Mouse (Mus musculus): Measurements from ENCODE around the gene Grm4. TPM values are rescaled to one million over a fixed set of nuclear protein-coding genes. Genes with fewer than 3 reads are reported as not detected.
A peak's percentile ranks its signal among the peaks of the same experiment; 100 is the strongest.

The Grm4 gene
- polyA plus RNA-seq, 1 experiment from 2014 or later, result 1.3 TPM

GRCm38 (mm10) chr17:27545991-27546390 is 24.8 kb upstream of the Grm4 start:
- Histone ChIP-seq H3K4me3 (ENCODE audit: low read depth, low read length) (no peak overlapping the region), H3K9ac (ENCODE audit: low read length) (no peak overlapping the region), H3K4me2 (ENCODE audit: low read depth, low read length, severe bottlenecking) (no peak overlapping the region), H3K36me3 (ENCODE audit: control insufficient read depth, insufficient read depth, low read length) (no peaks in the 10 kb centered on the region), H3K27me3 (ENCODE audit: control insufficient read depth, insufficient read depth, low read length) (no peaks in the 10 kb centered on the region), H3K9me3 (ENCODE audit: control insufficient read depth, low read length) (no peaks in the 10 kb centered on the region), H3K4me1 (replicated peaks; ENCODE audit: control insufficient read depth, insufficient read depth, low read length) (peaks cover 12% of the 10 kb centered on the region), H3K27ac (ENCODE audit: low read depth, low read length) (no peak overlapping the region)
- ATAC-seq (replicated peaks; ENCODE audit: low FRiP score), result no peak
- 51% methylated on average over 12 of the region's 12 CpGs for WGBS
- no peak for DNase-seq (ENCODE audit: low spot score)

DNA sequence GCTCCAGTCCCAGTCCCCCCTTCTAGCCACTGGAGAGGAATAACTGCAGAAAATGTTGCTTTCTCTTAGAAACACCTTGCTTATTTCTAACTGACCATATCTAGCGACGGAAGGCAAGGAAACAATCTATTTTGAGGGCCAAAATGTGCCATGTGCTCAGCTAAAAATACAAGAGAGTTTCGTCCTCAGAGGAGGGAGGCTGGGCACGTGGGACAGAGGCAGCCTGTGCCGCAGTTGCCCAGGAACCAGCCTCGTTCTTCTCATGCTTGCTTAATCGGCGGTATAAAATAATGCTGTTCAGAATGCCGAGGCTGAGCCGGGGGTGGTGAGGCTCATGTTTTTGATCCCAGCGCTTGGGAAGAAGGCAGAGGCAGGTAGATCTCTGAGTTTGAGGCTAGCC is 23.3 kb upstream of the Grm4 start:
- no peaks in the 10 kb centered on the region for H3K27me3 ChIP-seq (ENCODE audit: control insufficient read depth, insufficient read depth, low read length)
- no peaks in the 10 kb centered on the region for H3K36me3 ChIP-seq (ENCODE audit: control insufficient read depth, insufficient read depth, low read length)
- no peak overlapping the region for H3K9ac ChIP-seq (ENCODE audit: low read length)
- H3K9me3 ChIP-seq (ENCODE audit: control insufficient read depth, low read length), result no peaks in the 10 kb centered on the region
- WGBS, result 91% methylated on average over 11 of the region's 11 CpGs
- H3K4me2 ChIP-seq (ENCODE audit: low read depth, low read length, severe bottlenecking), result no peak overlapping the region
- peaks cover 12% of the 10 kb centered on the region for H3K4me1 ChIP-seq (replicated peaks; ENCODE audit: control insufficient read depth, insufficient read depth, low read length)
- ATAC-seq (replicated peaks; ENCODE audit: low FRiP score) (no peak), DNase-seq (ENCODE audit: low spot score) (no peak)
- no peak overlapping the region for H3K27ac ChIP-seq (ENCODE audit: low read depth, low read length)
- no peak overlapping the region for H3K4me3 ChIP-seq (ENCODE audit: low read depth, low read length)

GRCm38 (mm10) chr17:27541984-27542383 is 20.8 kb upstream of the Grm4 start:
- no peak overlapping the region; the same call in 1 of the 2 replicates for H3K9ac ChIP-seq (ENCODE audit: low read length)
- 83% methylated on average over 3 of the region's 3 CpGs for WGBS
- no peaks in the 10 kb centered on the region for H3K27me3 ChIP-seq (ENCODE audit: control insufficient read depth, insufficient read depth, low read length)
- H3K27ac ChIP-seq (ENCODE audit: low read depth, low read length), result no peak overlapping the region
- no peak for ATAC-seq (replicated peaks; ENCODE audit: low FRiP score)
- H3K4me3 ChIP-seq (ENCODE audit: low read depth, low read length), result no peak overlapping the region
- no peaks in the 10 kb centered on the region for H3K36me3 ChIP-seq (ENCODE audit: control insufficient read depth, insufficient read depth, low read length)
- no peak overlapping the region for H3K4me2 ChIP-seq (ENCODE audit: low read depth, low read length, severe bottlenecking)
- no peak for DNase-seq (ENCODE audit: low spot score)
- no peaks in the 10 kb centered on the region for H3K9me3 ChIP-seq (ENCODE audit: control insufficient read depth, low read length)
- no peaks in the 10 kb centered on the region for H3K4me1 ChIP-seq (replicated peaks; ENCODE audit: control insufficient read depth, insufficient read depth, low read length)

DNA sequence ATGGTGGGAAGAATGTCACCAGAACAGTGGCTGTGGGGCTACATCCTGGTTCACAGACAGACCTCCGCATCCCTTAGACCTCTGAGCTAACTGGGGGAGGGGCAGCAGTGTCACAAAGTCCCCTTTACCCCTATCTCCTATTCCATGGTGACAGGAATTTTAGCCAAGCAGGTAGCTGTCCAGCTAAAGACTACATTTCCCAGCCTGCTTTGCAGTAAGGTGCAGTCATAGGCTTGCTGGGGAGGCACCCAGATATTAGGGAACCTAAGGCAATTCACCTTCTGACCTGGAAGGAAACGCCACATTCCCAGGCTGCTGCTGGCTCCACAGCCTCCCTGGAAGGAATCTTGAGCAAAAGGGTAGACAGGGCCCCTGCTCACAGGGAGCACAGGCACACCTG is 20.1 kb upstream of the Grm4 start:
- Histone ChIP-seq H3K9me3 (ENCODE audit: control insufficient read depth, low read length) (no peaks in the 10 kb centered on the region), H3K36me3 (ENCODE audit: control insufficient read depth, insufficient read depth, low read length) (no peaks in the 10 kb centered on the region), H3K9ac (ENCODE audit: low read length) (no peak overlapping the region), H3K4me2 (ENCODE audit: low read depth, low read length, severe bottlenecking) (no peak overlapping the region), H3K27ac (ENCODE audit: low read depth, low read length) (no peak overlapping the region), H3K4me1 (replicated peaks; ENCODE audit: control insufficient read depth, insufficient read depth, low read length) (no peaks in the 10 kb centered on the region), H3K4me3 (ENCODE audit: low read depth, low read length) (no peak overlapping the region), H3K27me3 (ENCODE audit: control insufficient read depth, insufficient read depth, low read length) (no peaks in the 10 kb centered on the region)
- no peak for DNase-seq (ENCODE audit: low spot score)
- no peak for ATAC-seq (replicated peaks; ENCODE audit: low FRiP score)
- WGBS, result 71% methylated on average over 2 of the region's 2 CpGs

DNA sequence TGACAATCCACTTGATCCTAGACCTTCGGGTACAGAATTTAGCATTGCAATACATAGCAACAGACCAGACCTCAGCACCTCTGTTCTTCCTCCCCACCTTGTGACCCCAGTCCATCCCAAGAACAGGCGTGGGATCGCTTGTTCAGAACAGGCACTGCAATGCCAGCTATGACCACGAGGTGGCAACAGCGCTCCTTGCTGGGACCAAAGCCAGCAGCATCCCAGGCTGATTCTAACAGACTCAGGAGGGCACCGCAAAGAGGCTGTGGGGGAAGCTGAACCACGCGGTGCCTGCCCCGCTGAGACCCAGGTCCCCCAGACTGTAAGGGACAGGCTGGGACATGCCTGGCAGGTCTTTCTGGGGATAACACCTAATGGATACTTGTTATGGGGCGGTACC is 13.5 kb upstream of the Grm4 start:
- no peaks in the 10 kb centered on the region; the same call in 1 of the 2 replicates for H3K4me1 ChIP-seq (replicated peaks; ENCODE audit: control insufficient read depth, insufficient read depth, low read length)
- H3K9me3 ChIP-seq (ENCODE audit: control insufficient read depth, low read length), result no peaks in the 10 kb centered on the region
- no peak overlapping the region for H3K4me2 ChIP-seq (ENCODE audit: low read depth, low read length, severe bottlenecking)
- no peak overlapping the region for H3K4me3 ChIP-seq (ENCODE audit: low read depth, low read length)
- WGBS, result 3% methylated on average over 10 of the region's 10 CpGs
- H3K27ac ChIP-seq (ENCODE audit: low read depth, low read length), result no peak overlapping the region
- H3K36me3 ChIP-seq (ENCODE audit: control insufficient read depth, insufficient read depth, low read length), result no peaks in the 10 kb centered on the region
- no peaks in the 10 kb centered on the region for H3K27me3 ChIP-seq (ENCODE audit: control insufficient read depth, insufficient read depth, low read length)
- ATAC-seq (replicated peaks; ENCODE audit: low FRiP score), result peak; percentile 69
- DNase-seq (ENCODE audit: low spot score), result peak; percentile 96
- no peak overlapping the region for H3K9ac ChIP-seq (ENCODE audit: low read length)

GRCm38 (mm10) chr17:27533354-27533753 is 12.2 kb upstream of the Grm4 start:
- no peaks in the 10 kb centered on the region for H3K9me3 ChIP-seq (ENCODE audit: control insufficient read depth, low read length)
- H3K36me3 ChIP-seq (ENCODE audit: control insufficient read depth, insufficient read depth, low read length), result no peaks in the 10 kb centered on the region
- no peaks in the 10 kb centered on the region for H3K27me3 ChIP-seq (ENCODE audit: control insufficient read depth, insufficient read depth, low read length)
- H3K4me2 ChIP-seq (ENCODE audit: low read depth, low read length, severe bottlenecking), result no peak overlapping the region
- ATAC-seq (replicated peaks; ENCODE audit: low FRiP score), result no peak
- DNase-seq (ENCODE audit: low spot score), result no peak
- 81% methylated on average over 3 of the region's 3 CpGs for WGBS
- H3K4me1 ChIP-seq (replicated peaks; ENCODE audit: control insufficient read depth, insufficient read depth, low read length), result no peaks in the 10 kb centered on the region; the same call in 1 of the 2 replicates
- H3K4me3 ChIP-seq (ENCODE audit: low read depth, low read length), result no peak overlapping the region
- no peak overlapping the region for H3K9ac ChIP-seq (ENCODE audit: low read length)
- H3K27ac ChIP-seq (ENCODE audit: low read depth, low read length), result no peak overlapping the region

- Histone ChIP-seq H3K9ac (ENCODE audit: low read length) (no peak overlapping the region), H3K36me3 (ENCODE audit: control insufficient read depth, insufficient read depth, low read length) (no peaks in the 10 kb centered on the region), H3K4me2 (ENCODE audit: low read depth, low read length, severe bottlenecking) (no peak overlapping the region), H3K9me3 (ENCODE audit: control insufficient read depth, low read length) (no peaks in the 10 kb centered on the region), H3K4me3 (ENCODE audit: low read depth, low read length) (no peak overlapping the region), H3K27ac (ENCODE audit: low read depth, low read length) (no peak overlapping the region), H3K27me3 (ENCODE audit: control insufficient read depth, insufficient read depth, low read length) (no peaks in the 10 kb centered on the region), H3K4me1 (replicated peaks; ENCODE audit: control insufficient read depth, insufficient read depth, low read length) (no peaks in the 10 kb centered on the region; the same call in 1 of the 2 replicates)
- ATAC-seq (replicated peaks; ENCODE audit: low FRiP score) (no peak), DNase-seq (ENCODE audit: low spot score) (no peak)
- WGBS, result 91% methylated on average over 8 of the region's 8 CpGs
Measured at GRCm38 (mm10) chr17:27532095-27532494, 10.9 kb upstream of the Grm4 start.

DNA sequence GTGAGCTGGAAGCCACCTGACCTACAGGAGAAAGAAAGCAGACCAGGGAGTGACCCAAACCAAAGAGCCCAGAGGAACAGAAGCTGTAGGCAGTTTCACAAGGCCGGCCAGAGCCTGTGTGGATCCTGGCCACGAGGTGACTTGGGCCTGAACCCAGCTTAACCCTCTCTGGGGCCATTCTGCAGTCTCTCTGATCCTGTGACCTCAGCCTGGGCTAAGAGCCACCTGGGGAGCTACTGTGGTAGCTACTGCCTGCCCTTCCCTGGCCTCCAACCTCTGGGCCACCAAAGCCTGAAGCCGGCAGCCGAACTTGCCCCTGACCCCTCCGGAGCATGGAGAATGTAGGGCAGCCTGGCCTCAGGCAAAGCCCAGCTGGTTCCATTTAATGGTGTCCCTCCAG is 7.6 kb upstream of the Grm4 start:
- Histone ChIP-seq H3K4me1 (replicated peaks; ENCODE audit: control insufficient read depth, insufficient read depth, low read length) (no peaks in the 10 kb centered on the region), H3K4me2 (ENCODE audit: low read depth, low read length, severe bottlenecking) (no peak overlapping the region), H3K36me3 (ENCODE audit: control insufficient read depth, insufficient read depth, low read length) (no peaks in the 10 kb centered on the region), H3K4me3 (ENCODE audit: low read depth, low read length) (no peak overlapping the region), H3K9ac (ENCODE audit: low read length) (no peak overlapping the region), H3K27ac (ENCODE audit: low read depth, low read length) (no peak overlapping the region), H3K27me3 (ENCODE audit: control insufficient read depth, insufficient read depth, low read length) (no peaks in the 10 kb centered on the region), H3K9me3 (ENCODE audit: control insufficient read depth, low read length) (no peaks in the 10 kb centered on the region)
- ATAC-seq (replicated peaks; ENCODE audit: low FRiP score) (no peak), DNase-seq (ENCODE audit: low spot score) (no peak)
- 71% methylated on average over 5 of the region's 5 CpGs for WGBS

GRCm38 (mm10) chr17:27528030-27528429 is 6.8 kb upstream of the Grm4 start:
- 63% methylated on average over 8 of the region's 8 CpGs for WGBS
- ATAC-seq (replicated peaks; ENCODE audit: low FRiP score), result no peak

More at GRCm38 (mm10) chr17:27528030-27528429, 6.8 kb upstream of the Grm4 start:
- no peak overlapping the region for H3K27ac ChIP-seq (ENCODE audit: low read depth, low read length)
- no peaks in the 10 kb centered on the region for H3K27me3 ChIP-seq (ENCODE audit: control insufficient read depth, insufficient read depth, low read length)
- no peak for DNase-seq (ENCODE audit: low spot score)
- no peak overlapping the region for H3K4me2 ChIP-seq (ENCODE audit: low read depth, low read length, severe bottlenecking)
- no peak overlapping the region for H3K4me3 ChIP-seq (ENCODE audit: low read depth, low read length)
- H3K9ac ChIP-seq (ENCODE audit: low read length), result no peak overlapping the region
- no peaks in the 10 kb centered on the region for H3K36me3 ChIP-seq (ENCODE audit: control insufficient read depth, insufficient read depth, low read length)
- H3K9me3 ChIP-seq (ENCODE audit: control insufficient read depth, low read length), result no peaks in the 10 kb centered on the region
- H3K4me1 ChIP-seq (replicated peaks; ENCODE audit: control insufficient read depth, insufficient read depth, low read length), result no peaks in the 10 kb centered on the region
